13 mouse cellular contexts compared by ENCODE assay signal in the genomic region with DNA sequence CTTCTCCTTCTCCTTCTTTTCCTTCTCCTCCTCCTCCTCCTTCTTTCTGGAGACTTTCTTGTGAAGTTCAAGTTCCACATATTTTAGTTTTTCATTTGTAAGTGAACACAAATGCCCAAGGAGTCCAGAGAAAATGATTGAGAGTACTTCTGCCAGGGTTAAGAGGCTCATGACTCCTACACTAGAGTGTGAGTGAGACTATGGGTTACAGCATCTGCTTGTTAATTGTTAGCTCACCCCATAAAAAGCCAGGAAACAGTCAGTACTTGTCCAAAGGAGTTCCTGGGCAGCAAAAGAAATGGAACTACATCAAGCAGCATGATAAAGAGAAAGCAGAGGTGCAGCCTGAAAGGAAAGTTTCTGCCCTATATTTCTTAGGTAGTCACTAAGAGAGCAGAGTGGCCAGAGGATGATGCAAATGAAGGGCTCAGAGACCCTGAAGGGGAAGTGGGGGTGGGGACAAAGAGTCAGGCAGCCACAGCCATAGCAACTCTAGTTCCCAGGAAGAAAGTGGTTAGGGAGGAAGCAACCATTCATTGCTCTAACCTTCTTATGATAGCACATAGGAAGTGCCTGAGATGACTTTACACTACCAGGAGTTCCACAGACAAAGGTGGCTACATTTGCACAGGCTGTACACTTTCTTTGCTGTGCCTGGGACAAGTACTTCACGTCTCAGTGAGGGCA. TPM values are rescaled to one million over a fixed set of nuclear protein-coding genes. Genes with fewer than 3 reads are reported as not detected.
"Had no signal": no experiment of that assay in that cellular context is flagged by ENCODE, and none has a peak within 500 bp of the region (broad histone marks: within the 10 kb centered on the region; RNA-seq: fewer than 3 reads in every experiment).

No protein-coding gene starts in this region.

- H3K4me2 ChIP-seq: limb, embryonic 15.5 days; liver, embryonic 12.5 days; midbrain, embryonic 13.5 days; stomach, embryonic 15.5 days had no signal

- ATAC-seq: liver, embryonic 12.5 days; midbrain, embryonic 13.5 days had no signal

- H3K36me3 ChIP-seq: limb, embryonic 15.5 days; liver, embryonic 12.5 days; midbrain, embryonic 13.5 days; stomach, embryonic 15.5 days had no signal

- DNase-seq: kidney, adult 11 months; kidney, postnatal 25 days; layer of hippocampus, adult 9-11 months; layer of hippocampus, postnatal 36 days; right cerebral cortex, postnatal 14 days; thymus, adult 2 months; thymus, postnatal 25 days had no signal

- H3K4me3 ChIP-seq: limb, embryonic 15.5 days; liver, embryonic 12.5 days; midbrain, embryonic 13.5 days; stomach, embryonic 15.5 days had no signal

- H3K27me3 ChIP-seq: limb, embryonic 15.5 days; liver, embryonic 12.5 days; midbrain, embryonic 13.5 days; stomach, embryonic 15.5 days had no signal

- H3K9ac ChIP-seq: limb, embryonic 15.5 days; liver, embryonic 12.5 days; midbrain, embryonic 13.5 days; stomach, embryonic 15.5 days had no signal

- H3K27ac ChIP-seq: limb, embryonic 15.5 days; liver, embryonic 12.5 days; midbrain, embryonic 13.5 days; stomach, embryonic 15.5 days had no signal

- H3K4me1 ChIP-seq: limb, embryonic 15.5 days; liver, embryonic 12.5 days; midbrain, embryonic 13.5 days; stomach, embryonic 15.5 days had no signal

- H3K9me3 ChIP-seq: limb, embryonic 15.5 days; liver, embryonic 12.5 days; midbrain, embryonic 13.5 days; stomach, embryonic 15.5 days had no signal

RNA-seq across cellular contexts. Expression of gene Bmp15, which starts 24.9 kb away (rescaled TPM):
- polyA plus RNA-seq: liver, embryonic 12.5 days; liver, embryonic 16.5 days; midbrain, embryonic 13.5 days; spleen, adult 2 months; thymus, adult 2 months had no signal
